Mouse (Mus musculus) liver, postnatal 0 days (tissue): ENCODE measurements around the gene Apol10b. TPM values are rescaled to one million over a fixed set of nuclear protein-coding genes. Genes with fewer than 3 reads are reported as not detected.
"Not testable (repeated sequence)": the region's sequence is repeated elsewhere in the genome, so short reads cannot be mapped to it uniquely, and the experiment has no call there.

Source experiments
- ATAC-seq: fragments of 200-750 bp; cut with Nextera tagmentation; 2 replicates; pipeline ENCODE4 v1.8.0; 2017; ENCODE audit warnings: mild to moderate bottlenecking, moderate library complexity
- DNase-seq: peaks from one replicate; pipeline ENCODE4 v3.0.0-alpha.2; 2016
- H3K27ac ChIP-seq: fragments of 300-500 bp; sonication (generic); 2 replicates; pipeline ENCODE4 v1.5.1; 2014; ENCODE audit warnings: antibody characterized with exemption, moderate library complexity, mild to moderate bottlenecking, low read depth
- H3K27me3 ChIP-seq: fragments of 300-500 bp; sonication (generic); 2 replicates; pipeline ENCODE4 v1.6.1; 2014; ENCODE audit warnings: low read length, control low read depth, mixed read lengths; ENCODE audit not compliant: insufficient read depth
- H3K36me3 ChIP-seq: fragments of 300-500 bp; sonication (generic); replicated peaks from 2 replicates; pipeline ENCODE4 v1.6.1; 2014; ENCODE audit warnings: mild to moderate bottlenecking, control low read depth, low read length, moderate library complexity, mixed read lengths; ENCODE audit not compliant: insufficient read depth
- H3K4me1 ChIP-seq: fragments of 300-500 bp; sonication (generic); 2 replicates; pipeline ENCODE4 v1.6.1; 2014; ENCODE audit warnings: antibody characterized with exemption, mild to moderate bottlenecking, control low read depth; ENCODE audit not compliant: insufficient read depth
- H3K4me2 ChIP-seq: fragments of 300-500 bp; sonication (generic); 2 replicates; pipeline ENCODE4 v1.6.1; 2014; ENCODE audit warnings: low read depth, mild to moderate bottlenecking, low read length, moderate library complexity, mixed read lengths
- H3K4me3 ChIP-seq: fragments of 300-500 bp; sonication (generic); 2 replicates; pipeline ENCODE4 v1.5.1; 2014; ENCODE audit warnings: low read depth, low read length
- H3K9ac ChIP-seq: fragments of 300-500 bp; sonication (generic); replicated peaks from 2 replicates; pipeline ENCODE4 v1.6.1; 2014; ENCODE audit warnings: mild to moderate bottlenecking, moderate library complexity
- H3K9me3 ChIP-seq: fragments of 300-500 bp; sonication (generic); 2 replicates; pipeline ENCODE4 v1.6.1; 2016; ENCODE audit warnings: mild to moderate bottlenecking, control low read depth, low read length, mixed read lengths
- CTCF ChIP-seq: sonication (generic); IDR thresholded peaks from 2 replicates; pipeline ENCODE4 v1.5.1; 2016; ENCODE audit warnings: antibody characterized with exemption, low read depth
- EP300 ChIP-seq: IDR thresholded peaks from 2 replicates; pipeline ENCODE4 v1.6.1; 2016; ENCODE audit warnings: antibody characterized with exemption, low read depth, mild to moderate bottlenecking
- WGBS: fragments of 180-500 bp; shearing (Covaris S2); extraction: QIAGEN DNeasy Blood & Tissue Kit; methylation state at CpG from one replicate; pipeline ENCODE4 v1.1.7; 2014; ENCODE audit not compliant: insufficient replicate concordance; 5-methylcytosine and 5-hydroxymethylcytosine counted together
- polyA plus RNA-seq: library from polyadenylated mRNA; unstranded; fragments of >200 nt; fragmentation: Nextera tagmentation; extraction: Ambion mirVana; gene quantifications from 2 replicates; pipeline ENCODE4 v1.2.1, GENCODE M21; 2015

Gene Apol10b
- polyA plus RNA-seq, result not detected in 2 replicates

- no peaks in the 10 kb centered on the region for H3K36me3 ChIP-seq
- H3K9me3 ChIP-seq, result no peaks in the 10 kb centered on the region
- H3K9ac ChIP-seq, result no peak within 1 kb of the TSS
- no peak within 1 kb of the TSS for H3K4me3 ChIP-seq
- no peak for ATAC-seq
- H3K27ac ChIP-seq, result no peak within 1 kb of the TSS
- DNase-seq, result no peak
- WGBS, result 52% methylated on average over 5 of the region's 5 CpGs
- TF ChIP-seq CTCF (no peak), EP300 (no peak)
- no peak within 1 kb of the TSS for H3K4me2 ChIP-seq
- no peaks in the 10 kb centered on the region for H3K4me1 ChIP-seq
- H3K27me3 ChIP-seq, result no peaks in the 10 kb centered on the region
These were observed at the start of gene Apol10b for GRCm38 (mm10) chr15:77595961-77596360. Gene Apol10b (minus strand): TSS chr15:77596125.

- ATAC-seq, result not testable (repeated sequence)
These were observed 47.3 kb upstream of the Apol10b start, which contains the start of gene Apol11b for GRCm38 (mm10) chr15:77643176-77643575. Gene Apol11b (minus strand): TSS chr15:77643286.

DNA sequence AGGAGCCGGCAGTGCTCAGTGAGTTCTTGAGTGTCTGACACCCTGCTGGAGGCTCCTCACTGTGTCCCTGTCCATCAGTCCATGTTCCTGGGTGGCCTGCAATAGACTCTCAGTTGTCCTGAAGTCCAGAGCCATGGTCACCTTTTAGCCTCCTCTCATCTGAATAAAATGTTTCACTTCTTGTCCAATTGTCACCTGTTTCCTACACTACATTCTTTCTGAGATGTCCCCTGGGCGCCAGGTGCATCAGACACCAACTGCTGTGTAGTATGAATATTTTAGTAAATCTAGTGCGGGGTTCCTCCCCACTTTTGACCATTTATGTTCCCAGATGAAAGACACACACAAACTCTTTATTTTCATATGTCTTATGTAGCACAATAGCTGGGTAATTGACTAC, 33.9 kb upstream of the Apol10b start:
- 55% methylated on average over 3 of the region's 3 CpGs for WGBS

More at GRCm38 (mm10) chr15:77643176-77643575, 47.3 kb upstream of the Apol10b start, which contains the start of gene Apol11b:
- not testable (repeated sequence) for H3K4me1 ChIP-seq, H3K4me2 ChIP-seq, H3K27ac ChIP-seq, DNase-seq, H3K36me3 ChIP-seq, H3K9ac ChIP-seq, H3K27me3 ChIP-seq, H3K9me3 ChIP-seq, H3K4me3 ChIP-seq
- 57% methylated on average over 2 of the region's 2 CpGs for WGBS

DNA sequence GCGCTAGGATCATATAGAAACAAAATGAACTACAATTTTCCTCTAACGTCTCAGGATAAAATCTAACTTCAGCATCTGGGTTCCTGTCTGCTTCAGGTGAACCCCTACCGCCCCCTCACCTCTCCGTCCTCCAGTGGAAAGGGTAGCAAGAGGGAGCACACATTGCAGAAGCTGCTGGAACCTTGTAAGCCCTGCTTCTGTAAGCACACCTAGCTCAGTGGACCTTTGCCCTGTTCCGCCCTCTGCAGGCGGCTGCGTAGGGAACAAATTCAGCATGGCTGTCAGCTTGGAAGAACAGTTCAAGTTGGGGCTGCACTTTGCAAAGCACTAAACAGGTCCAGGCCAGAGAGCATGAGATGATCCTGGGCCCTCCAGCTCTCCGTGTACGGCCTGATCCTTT, 32.7 kb upstream of the Apol10b start:
- 49% methylated on average over 9 of the region's 9 CpGs for WGBS
- H3K4me1 ChIP-seq, ATAC-seq, H3K27ac ChIP-seq, H3K36me3 ChIP-seq, H3K9me3 ChIP-seq, H3K4me3 ChIP-seq, H3K9ac ChIP-seq, H3K4me2 ChIP-seq, H3K27me3 ChIP-seq: not testable (repeated sequence)
- peak; percentile 17 for DNase-seq
- peak; percentile 48 for TF ChIP-seq CTCF

More for the DNA sequence above, 33.9 kb upstream of the Apol10b start:
- not testable (repeated sequence) for H3K4me3 ChIP-seq, H3K36me3 ChIP-seq, H3K4me1 ChIP-seq, ATAC-seq, H3K9ac ChIP-seq, H3K9me3 ChIP-seq, H3K27ac ChIP-seq, H3K4me2 ChIP-seq, DNase-seq, H3K27me3 ChIP-seq

- H3K9me3 ChIP-seq, H3K4me2 ChIP-seq, H3K9ac ChIP-seq, H3K4me3 ChIP-seq, H3K36me3 ChIP-seq, ATAC-seq, H3K27ac ChIP-seq, H3K4me1 ChIP-seq, H3K27me3 ChIP-seq, DNase-seq: not testable (repeated sequence)
- 55% methylated on average over 4 of the region's 4 CpGs for WGBS
These were observed 30.5 kb upstream of the Apol10b start for GRCm38 (mm10) chr15:77626471-77626870.

GRCm38 (mm10) chr15:77624710-77625109, 28.8 kb upstream of the Apol10b start:
- DNase-seq, result no peak
- Histone ChIP-seq H3K4me2 (no peak overlapping the region), H3K36me3 (no peaks in the 10 kb centered on the region), H3K9me3 (no peaks in the 10 kb centered on the region), H3K27me3 (no peaks in the 10 kb centered on the region), H3K4me1 (no peaks in the 10 kb centered on the region), H3K9ac (no peak overlapping the region), H3K4me3 (no peak overlapping the region), H3K27ac (no peak overlapping the region)
- no peak for ATAC-seq
- no peak for TF ChIP-seq CTCF
- TF ChIP-seq EP300, result no peak
- 89% methylated on average over 1 of the region's 1 CpGs for WGBS

DNA sequence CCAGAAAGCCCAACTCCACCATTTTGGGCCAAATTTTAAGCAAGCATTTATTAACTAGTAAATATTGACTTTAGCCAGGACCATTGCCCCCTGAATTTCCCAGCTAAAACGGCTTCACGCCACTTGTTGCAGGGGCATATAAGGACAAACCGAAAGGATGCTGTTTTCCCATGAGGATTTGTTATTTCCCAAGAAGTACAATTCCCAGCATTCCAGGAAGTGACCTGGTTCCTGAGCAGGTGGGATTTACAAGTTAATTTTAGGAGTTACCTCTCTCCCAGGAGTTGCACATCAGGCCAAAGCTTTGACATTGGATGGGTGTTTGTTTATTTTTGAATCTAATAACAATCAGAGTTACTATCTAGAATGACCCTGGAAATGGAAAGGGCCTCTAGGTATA, 10.1 kb upstream of the Apol10b start:
- Histone ChIP-seq H3K4me3 (no peak overlapping the region), H3K4me2 (no peak overlapping the region), H3K9ac (no peak overlapping the region), H3K27ac (no peak overlapping the region), H3K4me1 (no peaks in the 10 kb centered on the region), H3K27me3 (no peaks in the 10 kb centered on the region), H3K36me3 (no peaks in the 10 kb centered on the region), H3K9me3 (no peaks in the 10 kb centered on the region)
- WGBS, result 77% methylated on average over 3 of the region's 3 CpGs
- ATAC-seq, result no peak
- DNase-seq, result no peak
- no peak for TF ChIP-seq EP300
- no peak for TF ChIP-seq CTCF
